Comparison of ENCODE assay signal across 8 mouse cellular contexts in the genomic region with DNA sequence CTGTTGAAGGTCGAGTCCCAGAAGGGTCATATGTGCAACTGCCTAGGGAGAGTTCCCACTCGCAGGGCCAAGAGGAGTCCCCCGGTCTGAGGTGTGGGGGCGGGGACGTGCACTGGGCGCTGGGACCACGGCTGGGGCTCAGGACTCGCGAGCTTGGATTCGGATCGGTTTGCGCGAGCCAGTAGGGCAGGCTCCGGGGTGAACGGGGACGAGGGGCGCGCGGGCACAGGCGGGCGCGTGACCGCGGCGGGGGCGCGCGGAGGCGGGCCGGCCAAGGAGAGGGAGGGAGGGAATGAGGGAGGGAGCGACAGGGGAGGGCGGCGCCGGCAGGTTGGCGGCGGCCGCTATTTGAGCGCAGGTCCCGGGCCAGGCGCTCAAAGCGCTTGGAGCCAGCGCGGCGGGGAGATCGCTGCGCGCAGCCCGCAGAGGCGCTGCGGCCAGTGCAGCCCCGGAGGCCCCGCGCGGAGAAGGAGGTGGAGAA. TPM values are rescaled to one million over a fixed set of nuclear protein-coding genes. Genes with fewer than 3 reads are reported as not detected.
A peak's percentile ranks its signal among the peaks of the same experiment; 100 is the strongest.
DNase-seq lines count a peak whose midpoint lies in the region; ATAC-seq and TF ChIP-seq lines count a peak whose summit lies in the region.

A gene (plus strand): TSS at position 122 of the 481 bp plus-strand sequence.

- DNase-seq in R1 (ENCODE audit: low read depth, low spot score), result peak; percentile 78
- peak; percentile 81 to 93 for DNase-seq in cerebellum, adult 18-20 months
- DNase-seq in forebrain, postnatal 0 days, result peak; percentile 68
- peak; percentile 48 to 55 for DNase-seq in heart, postnatal 36 days
- peak in 1 of 2 experiments; percentile 15 for DNase-seq in layer of hippocampus, adult 8-10 months (ENCODE audit: low spot score in 2 of 2)
- peak; percentile 12 for DNase-seq in lung, adult 2 months
- peak; percentile 42 for DNase-seq in ovary, postnatal 14 days (ENCODE audit: low spot score)
- no peak for DNase-seq in c-Kit-positive CD71-positive TER-119-positive erythroid progenitor cells, embryonic 14.5 days (ENCODE audit: low spot score)

- peak within 1 kb of the TSS; percentile 70 for H3K9ac ChIP-seq in forebrain, postnatal 0 days

- TF ChIP-seq CTCF in forebrain, postnatal 0 days (IDR thresholded peaks at IDR 0.05; ENCODE audit: low read depth), result no peak
- no peak for TF ChIP-seq CTCF in lung, adult 2 months (IDR thresholded peaks at IDR 0.05; ENCODE audit: insufficient read depth, low read length)

- WGBS in forebrain, postnatal 0 days, result 2% methylated on average over 47 of the region's 54 CpGs
- WGBS in lung, adult 2 months, result 1% methylated on average over 44 of the region's 54 CpGs

- intact Hi-C loops in heart, postnatal 36 days (cut with DNase I), result no loop called here

- H3K4me2 ChIP-seq in forebrain, postnatal 0 days (ENCODE audit: low read depth), result peak within 1 kb of the TSS; percentile 93

- no peaks in the 10 kb centered on the region for H3K36me3 ChIP-seq in forebrain, postnatal 0 days (ENCODE audit: insufficient read depth)

- peaks cover 20% of the 10 kb centered on the region; the same call in 1 of the 2 replicates for H3K27me3 ChIP-seq in forebrain, postnatal 0 days (ENCODE audit: insufficient read depth, low read length)

- peaks cover 4% of the 10 kb centered on the region; the same call in 1 of the 2 replicates for H3K4me1 ChIP-seq in forebrain, postnatal 0 days (ENCODE audit: insufficient read depth)
- no peaks in the 10 kb centered on the region for H3K4me1 ChIP-seq in lung, adult 2 months (ENCODE audit: control insufficient read depth, insufficient read depth, low read length)

- H3K9me3 ChIP-seq in forebrain, postnatal 0 days (ENCODE audit: low read length), result no peaks in the 10 kb centered on the region

- ATAC-seq in forebrain, postnatal 0 days, result peak; percentile 72

- TF ChIP-seq POLR2A in lung, adult 2 months (IDR thresholded peaks at IDR 0.05; ENCODE audit: borderline replicate concordance, extremely low read depth, low read depth, low read length), result no peak

- H3K27ac ChIP-seq in forebrain, postnatal 0 days (ENCODE audit: low read depth, low read length), result peak within 1 kb of the TSS; percentile 21; the same call in 1 of the 2 replicates

- peak within 1 kb of the TSS; percentile 62 for H3K4me3 ChIP-seq in forebrain, postnatal 0 days (ENCODE audit: low read depth, low read length)
- peak within 1 kb of the TSS; percentile 9 for H3K4me3 ChIP-seq in lung, adult 2 months (replicated peaks; ENCODE audit: extremely low read depth, low read depth, low read length)

RNA-seq across cellular contexts. Expression of the gene that starts here (rescaled TPM):
- total RNA-seq in forebrain, postnatal 0 days (2014; rRNA removed), result 29.7 and 49.5 TPM in 2 replicates
- 3.0 and 5.0 TPM in 2 replicates for polyA plus RNA-seq in forebrain, postnatal 0 days (2015; fragmentation: Nextera tagmentation; extraction: Ambion mirVana)
- 10 to 100 TPM; 10.5 to 13.3 TPM for total RNA-seq in heart, postnatal 36 days (2021)
- total RNA-seq in layer of hippocampus, adult 8-10 months (2022), result 10 to 100 TPM; 14.6 to 21.0 (median 17.0) TPM
- 0.72 and 1.2 TPM in 2 replicates for polyA plus RNA-seq in lung, adult 2 months (2012; rRNA removed)
